Mouse (Mus musculus) bone marrow, adult 2 months (tissue): ENCODE data around the gene Eef1b2. TPM values are rescaled to one million over a fixed set of nuclear protein-coding genes. Genes with fewer than 3 reads are reported as not detected.
"Not testable (repeated sequence)": the region's sequence is repeated elsewhere in the genome, so short reads cannot be mapped to it uniquely, and the experiment has no call there.

Experiments used
- H3K27ac ChIP-seq: fragments of 200-500 bp; 2 replicates; pipeline ENCODE4 v1.5.1; 2012; ENCODE audit warnings: low read depth, mild to moderate bottlenecking, control low read depth, inconsistent platforms, low read length; ENCODE audit not compliant: control insufficient read depth, poor library complexity, insufficient read depth
- H3K4me1 ChIP-seq: fragments of 200-500 bp; 2 replicates; pipeline ENCODE4 v1.6.1; 2011; ENCODE audit warnings: low read length; ENCODE audit not compliant: control insufficient read depth, insufficient read depth
- H3K4me3 ChIP-seq: fragments of 200-500 bp; replicated peaks from 2 replicates; pipeline ENCODE3; 2011; ENCODE audit warnings: mild to moderate bottlenecking, low read depth, low read length, control low read depth; ENCODE audit not compliant: control insufficient read depth
- CTCF ChIP-seq: fragments of 200-500 bp; IDR thresholded peaks from 2 replicates; pipeline ENCODE4 v1.5.1; 2011; ENCODE audit warnings: low read length, control low read depth; ENCODE audit not compliant: control insufficient read depth, insufficient read depth
- POLR2A ChIP-seq: fragments of 200-500 bp; IDR thresholded peaks from 2 replicates; pipeline ENCODE4 v1.6.1; 2011; ENCODE audit warnings: low read depth, mild to moderate bottlenecking, control low read depth, low read length, borderline replicate concordance; ENCODE audit not compliant: control insufficient read depth
- WGBS: fragments of 180-500 bp; shearing (Covaris S2); methylation state at CpG from one replicate; pipeline ENCODE4 v1.1.7; 2018; 5-methylcytosine and 5-hydroxymethylcytosine counted together
- polyA plus RNA-seq: library from polyadenylated mRNA; stranded (reverse); fragments of >200 nt; gene quantifications from 2 replicates; pipeline ENCODE4 v1.2.4, GENCODE M21; 2011; ENCODE audit warnings: low replicate concordance; ENCODE audit not compliant: missing spikeins, insufficient read depth, insufficient read length

Gene Eef1b2
- polyA plus RNA-seq, 1 experiment: 906 TPM

GRCm38 (mm10) chr1:63182636-63183270 lies 6.1 kb downstream of the Eef1b2 start:
- Histone ChIP-seq H3K4me1 (no peaks in the 10 kb centered on the region), H3K27ac (no peak overlapping the region), H3K4me3 (no peak overlapping the region)
- WGBS: 71% methylated on average over 10 of the region's 10 CpGs
- TF ChIP-seq POLR2A (no peak), CTCF (no peak)

- WGBS: 84% methylated on average over 6 of the region's 6 CpGs
- H3K27ac ChIP-seq: not testable (repeated sequence)
Observed at GRCm38 (mm10) chr1:63185430-63185829, 8.8 kb downstream of the Eef1b2 start.

GRCm38 (mm10) chr1:63188536-63188935 lies 11.9 kb downstream of the Eef1b2 start:
- no peaks in the 10 kb centered on the region for H3K4me1 ChIP-seq
- WGBS: 79% methylated on average over 3 of the region's 3 CpGs
- no peak overlapping the region for H3K4me3 ChIP-seq
- TF ChIP-seq POLR2A: no peak
- no peak for TF ChIP-seq CTCF
- H3K27ac ChIP-seq: no peak overlapping the region

More at GRCm38 (mm10) chr1:63185430-63185829, 8.8 kb downstream of the Eef1b2 start:
- H3K4me3 ChIP-seq, H3K4me1 ChIP-seq: not testable (repeated sequence)

GRCm38 (mm10) chr1:63190851-63191250 lies 14.2 kb downstream of the Eef1b2 start:
- H3K27ac ChIP-seq: no peak overlapping the region
- 85% methylated on average over 8 of the region's 8 CpGs for WGBS

GRCm38 (mm10) chr1:63192306-63193065 lies 15.9 kb downstream of the Eef1b2 start:
- 78% methylated on average over 11 of the region's 11 CpGs for WGBS
- TF ChIP-seq CTCF (no peak), POLR2A (no peak)

More at GRCm38 (mm10) chr1:63190851-63191250, 14.2 kb downstream of the Eef1b2 start:
- Histone ChIP-seq H3K4me1 (no peaks in the 10 kb centered on the region), H3K4me3 (no peak overlapping the region)
- TF ChIP-seq CTCF: no peak
- TF ChIP-seq POLR2A: no peak

GRCm38 (mm10) chr1:63195848-63196512 lies 19.4 kb downstream of the Eef1b2 start:
- WGBS: 38% methylated on average over 5 of the region's 5 CpGs
- Histone ChIP-seq H3K4me1 (no peaks in the 10 kb centered on the region), H3K4me3 (no peak overlapping the region), H3K27ac (no peak overlapping the region)
- no peak for TF ChIP-seq CTCF
- no peak for TF ChIP-seq POLR2A

More at GRCm38 (mm10) chr1:63192306-63193065, 15.9 kb downstream of the Eef1b2 start:
- no peaks in the 10 kb centered on the region for H3K4me1 ChIP-seq
- H3K4me3 ChIP-seq: no peak overlapping the region
- H3K27ac ChIP-seq: no peak overlapping the region

- 93% methylated on average over 6 of the region's 6 CpGs for WGBS
- H3K4me1 ChIP-seq: no peaks in the 10 kb centered on the region
- no peak overlapping the region for H3K27ac ChIP-seq
- no peak for TF ChIP-seq CTCF
- no peak for TF ChIP-seq POLR2A
- no peak overlapping the region for H3K4me3 ChIP-seq
Observed at GRCm38 (mm10) chr1:63199387-63199786, 22.8 kb downstream of the Eef1b2 start.

GRCm38 (mm10) chr1:63200322-63200721 lies 23.7 kb downstream of the Eef1b2 start:
- TF ChIP-seq POLR2A (no peak), CTCF (no peak)
- Histone ChIP-seq H3K4me3 (no peak overlapping the region), H3K4me1 (no peaks in the 10 kb centered on the region), H3K27ac (no peak overlapping the region)
- 89% methylated on average over 18 of the region's 18 CpGs for WGBS
